Mouse (Mus musculus): Measurements from ENCODE around the gene Mrgprf. TPM values are rescaled to one million over a fixed set of nuclear protein-coding genes. Genes with fewer than 3 reads are reported as not detected.

Gene Mrgprf
- total RNA-seq (2022) = 1 to 10 TPM; 1.7 to 2.9 (median 2.5) TPM

DNA sequence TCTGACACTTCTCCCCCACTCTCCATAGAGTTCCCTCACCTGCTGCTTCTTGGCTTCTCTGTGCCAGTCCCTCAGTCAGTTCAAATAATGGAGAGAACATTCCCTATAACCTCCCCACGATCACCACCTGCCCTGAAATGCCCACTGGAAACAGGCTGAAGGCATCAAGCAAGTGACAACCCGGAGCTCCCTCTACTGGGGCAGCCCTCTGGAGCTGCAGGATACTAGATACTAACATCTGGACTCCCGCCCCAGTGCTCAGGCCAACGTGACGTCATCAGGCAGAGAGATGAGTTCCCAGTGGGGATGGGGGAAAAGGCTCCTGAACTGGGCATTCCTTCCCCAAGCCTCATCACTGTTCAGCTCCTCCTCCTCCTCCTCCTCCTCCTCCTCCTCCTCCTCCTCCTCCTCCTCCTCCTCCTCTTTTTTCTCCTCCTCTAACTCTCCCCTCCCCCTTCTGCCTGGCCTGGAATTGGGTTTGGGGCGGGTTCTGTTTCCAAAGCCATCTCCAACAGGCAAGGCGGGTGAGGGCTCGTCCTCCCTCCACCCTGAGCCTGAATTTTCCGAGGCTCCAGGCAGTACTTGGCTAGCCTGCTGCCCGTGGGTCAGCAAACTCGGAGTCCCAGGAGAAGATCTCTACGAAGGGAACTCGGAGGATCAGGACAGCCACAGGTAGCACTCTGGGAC lies at the start of gene Mrgprf:
Gene Mrgprf, plus strand, starts transcription at position 508 of the 687 bp plus-strand sequence.
- DNase-seq (ENCODE audit: low spot score) = peak; percentile 82

DNA sequence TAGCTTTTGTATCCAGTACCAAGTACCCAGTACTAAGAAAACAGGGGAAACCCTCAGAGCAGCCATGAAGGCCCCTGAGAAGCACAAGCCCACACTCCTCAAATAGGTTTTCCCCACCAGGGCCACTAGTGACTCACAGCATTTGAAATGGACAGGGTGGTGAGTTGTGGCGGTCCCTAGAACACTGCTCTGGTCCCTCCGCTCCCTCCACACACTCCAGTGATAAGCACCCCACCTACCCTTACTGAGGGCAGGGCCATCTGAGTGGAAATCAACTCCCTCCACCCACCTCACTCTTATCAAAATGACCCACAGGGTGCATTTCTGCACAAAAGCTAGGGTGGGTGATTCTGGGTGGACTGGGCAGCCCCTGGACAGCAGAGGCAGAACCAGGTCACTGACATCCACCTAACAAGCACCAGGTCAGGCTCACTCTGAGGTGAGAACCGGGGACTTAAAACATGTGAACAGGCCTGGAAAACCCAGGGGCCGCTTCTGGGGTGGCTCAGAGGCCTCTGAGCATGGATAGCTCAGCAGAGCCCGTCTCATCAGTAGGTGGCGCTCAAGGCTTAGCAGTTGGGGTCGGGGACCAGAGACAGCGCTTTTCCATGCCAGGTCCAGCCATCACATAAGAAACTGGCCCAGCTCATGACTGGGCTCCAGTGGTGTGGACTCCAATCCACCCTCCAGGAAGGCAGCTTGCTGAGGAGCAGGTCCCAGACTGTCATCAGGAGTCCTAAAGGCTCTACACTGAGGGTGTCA lies 47.7 kb upstream of the Mrgprf start:
- peak; percentile 75 for DNase-seq (ENCODE audit: low spot score)

DNA sequence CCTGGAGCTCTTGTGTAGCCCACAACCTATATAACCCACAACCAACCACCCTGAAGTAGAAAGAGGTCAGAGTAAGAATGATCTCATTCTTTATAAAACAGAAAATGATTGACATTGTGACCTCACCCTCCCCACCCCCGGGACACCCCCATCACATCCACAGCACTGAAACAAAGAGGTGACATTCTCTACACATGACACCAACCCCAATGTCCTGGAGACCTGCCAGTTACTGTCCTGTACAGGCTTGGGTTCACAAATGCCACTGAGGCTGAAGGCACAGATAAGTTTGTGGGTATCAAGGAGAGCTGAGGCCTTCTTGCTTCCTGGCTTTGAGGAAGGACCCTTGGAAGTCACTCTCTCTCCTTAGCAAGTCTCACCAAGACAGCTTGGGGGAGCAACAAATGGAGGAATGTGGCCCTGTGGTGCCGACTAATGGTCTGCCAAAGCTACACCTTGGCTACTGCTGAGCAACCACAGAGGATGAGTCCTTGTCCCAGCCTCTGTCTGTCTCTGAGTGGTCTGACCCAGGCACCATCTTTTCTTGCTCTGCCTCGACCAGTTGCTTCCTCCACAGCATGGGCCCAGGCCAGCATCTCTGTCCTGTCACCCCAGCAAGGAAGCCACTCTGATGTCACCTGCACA lies 46.5 kb upstream of the Mrgprf start:
- no peak for DNase-seq (ENCODE audit: low spot score)

GRCm38 (mm10) chr7:145256092-145256491 lies 44.5 kb upstream of the Mrgprf start:
- DNase-seq (ENCODE audit: low spot score) = no peak

DNA sequence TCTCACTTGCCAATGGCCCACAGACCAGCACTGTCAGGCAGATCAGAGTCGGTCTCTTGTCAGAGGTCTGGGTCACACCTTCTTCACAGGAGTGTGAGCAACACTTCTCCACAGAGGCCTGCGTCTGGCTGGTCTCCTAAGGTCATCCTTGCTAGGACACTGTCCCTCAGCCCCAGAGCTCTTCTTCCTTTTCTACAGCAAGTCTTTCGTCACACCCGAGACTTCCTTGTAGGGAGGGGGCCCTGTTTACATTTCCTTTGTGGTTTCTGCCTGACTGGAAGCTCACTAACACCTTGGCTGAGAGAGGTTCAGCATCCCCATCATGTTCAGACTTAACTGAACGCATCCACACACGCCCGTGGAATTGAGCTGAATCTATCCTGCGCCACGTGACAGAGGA lies 36.4 kb upstream of the Mrgprf start:
- DNase-seq (ENCODE audit: low spot score) = no peak

GRCm38 (mm10) chr7:145266011-145266410 lies 34.6 kb upstream of the Mrgprf start:
- peak; percentile 63 for DNase-seq (ENCODE audit: low spot score)

DNA sequence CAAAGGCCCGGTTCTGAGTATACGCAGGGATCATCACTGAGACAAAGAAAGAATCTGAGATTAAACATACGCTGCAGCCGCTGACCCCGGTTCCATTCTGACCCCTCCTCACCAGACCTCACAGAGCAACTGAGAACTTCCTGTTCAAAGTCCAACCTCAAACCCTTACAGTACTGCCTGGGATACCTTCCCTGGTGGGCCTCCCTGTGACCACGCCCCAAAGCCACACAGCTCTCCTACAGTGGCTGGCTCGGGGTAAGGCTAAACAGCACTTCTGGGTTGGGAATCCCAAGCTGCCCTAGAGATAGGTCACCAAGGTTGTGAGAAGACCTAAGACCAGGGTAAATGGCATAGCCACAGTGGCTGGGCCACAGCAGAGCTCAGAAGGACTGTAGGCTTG lies 31.7 kb upstream of the Mrgprf start:
- DNase-seq (ENCODE audit: low spot score) = no peak

- DNase-seq (ENCODE audit: low spot score) = no peak
These were observed 29.7 kb upstream of the Mrgprf start for GRCm38 (mm10) chr7:145270955-145271354.

GRCm38 (mm10) chr7:145275488-145275887 lies 25.1 kb upstream of the Mrgprf start:
- DNase-seq (ENCODE audit: low spot score) = no peak

DNA sequence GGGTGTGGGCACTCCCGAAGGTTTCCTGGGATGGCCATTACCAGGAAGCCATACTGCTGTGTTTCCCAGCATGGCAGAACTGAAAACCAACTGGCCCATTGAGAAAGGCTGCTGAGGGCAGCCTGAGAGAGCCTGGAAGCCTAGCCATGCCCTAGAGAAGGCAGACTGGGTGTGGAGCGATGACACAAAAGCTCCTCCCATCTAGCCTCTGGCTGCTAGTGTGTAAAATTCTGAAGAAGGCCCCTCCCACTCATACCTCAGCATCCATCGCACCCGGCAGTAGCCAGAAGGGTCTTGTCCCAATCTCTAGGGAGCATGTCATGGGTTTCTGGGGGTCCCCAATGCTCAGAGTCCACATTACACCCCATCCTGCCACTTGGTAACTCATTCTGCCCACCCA lies 19.2 kb upstream of the Mrgprf start:
- DNase-seq (ENCODE audit: low spot score) = no peak

DNA sequence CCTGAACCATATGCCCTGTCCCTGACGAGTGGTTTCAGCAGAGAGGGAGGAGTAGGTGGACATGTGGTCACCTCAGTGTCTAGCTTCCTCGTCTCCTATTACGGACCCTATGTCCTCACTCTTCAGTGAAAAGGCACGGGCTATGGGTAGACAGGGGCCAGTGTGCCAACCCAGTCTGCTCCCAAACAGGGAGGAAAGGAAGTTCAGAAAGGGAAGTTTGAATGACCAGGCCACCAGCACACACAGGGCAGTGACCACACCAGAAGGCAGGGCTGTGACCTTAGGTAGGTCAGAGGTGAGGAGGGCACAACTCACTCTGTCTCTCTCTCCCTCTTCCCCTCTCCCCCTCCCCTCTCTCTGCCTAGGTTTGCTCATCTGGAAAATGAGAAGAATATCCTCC lies 17.6 kb upstream of the Mrgprf start:
- no peak for DNase-seq (ENCODE audit: low spot score)

- DNase-seq (ENCODE audit: low spot score) = peak; percentile 94
These were observed 17.0 kb upstream of the Mrgprf start, which contains the start of gene Tpcn2 for GRCm38 (mm10) chr7:145283487-145284187. Gene Tpcn2, minus strand, starts transcription at chr7:145284011.

GRCm38 (mm10) chr7:145284293-145284692 lies 16.3 kb upstream of the Mrgprf start:
- no peak for DNase-seq (ENCODE audit: low spot score)

DNA sequence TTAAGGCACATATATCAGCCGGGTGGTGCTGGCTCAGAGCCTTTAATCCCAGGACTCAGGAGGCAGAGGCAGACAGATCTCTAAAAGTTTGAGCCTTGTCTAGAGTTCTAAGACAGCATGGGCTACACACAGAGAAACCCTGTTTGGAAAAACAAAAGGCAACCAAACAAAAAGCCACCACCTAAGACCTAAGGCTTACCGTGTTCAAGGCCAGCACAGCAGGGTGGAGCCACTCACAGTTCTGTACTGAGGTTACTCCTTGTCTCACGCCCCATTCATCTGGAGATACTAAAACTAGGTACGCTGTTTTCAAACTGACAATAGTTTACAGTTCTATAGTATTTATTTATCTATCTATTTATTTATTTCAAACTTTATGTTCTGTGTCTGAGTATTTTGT lies 15.2 kb upstream of the Mrgprf start:
- DNase-seq (ENCODE audit: low spot score) = no peak

DNA sequence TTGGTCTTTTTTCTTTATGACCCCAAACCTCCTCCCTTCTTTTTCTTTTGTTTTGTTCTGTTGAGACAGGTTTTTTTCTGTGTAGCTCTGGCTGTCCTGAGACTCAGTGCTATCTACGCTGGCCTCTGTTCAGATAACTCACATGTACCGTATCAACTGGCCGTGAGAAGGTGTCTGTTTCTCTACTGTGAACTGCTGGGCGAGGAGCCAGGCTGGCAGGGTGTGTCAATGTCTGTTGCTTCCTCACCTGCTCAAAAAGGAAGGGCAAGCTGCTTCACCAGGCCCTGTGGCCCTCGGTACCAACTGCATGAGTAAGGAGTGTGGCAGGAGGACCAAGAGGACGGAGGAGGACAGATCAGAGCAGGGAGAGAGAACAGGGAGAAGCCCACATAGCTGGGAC lies 13.2 kb upstream of the Mrgprf start:
- no peak for DNase-seq (ENCODE audit: low spot score)

DNA sequence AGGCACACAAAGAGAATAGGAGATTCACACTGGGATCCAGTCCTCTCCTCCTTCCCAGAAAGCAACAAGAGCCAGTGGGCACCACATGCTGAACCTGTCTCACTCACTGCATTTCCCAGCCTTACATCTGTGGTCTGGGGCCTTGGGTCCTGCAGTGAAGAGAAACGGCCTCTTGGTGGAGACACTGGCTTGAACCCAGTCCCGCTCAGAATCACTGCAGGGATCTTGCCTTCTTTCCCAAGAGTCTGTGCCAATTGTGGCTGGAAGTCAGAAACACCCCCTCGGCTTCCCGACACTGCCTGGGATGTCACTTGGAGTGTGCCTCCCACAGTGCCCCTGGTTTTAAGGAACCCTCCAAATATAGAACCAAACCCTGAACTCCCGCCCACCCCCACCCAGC lies 11.3 kb upstream of the Mrgprf start:
- DNase-seq (ENCODE audit: low spot score) = no peak

DNA sequence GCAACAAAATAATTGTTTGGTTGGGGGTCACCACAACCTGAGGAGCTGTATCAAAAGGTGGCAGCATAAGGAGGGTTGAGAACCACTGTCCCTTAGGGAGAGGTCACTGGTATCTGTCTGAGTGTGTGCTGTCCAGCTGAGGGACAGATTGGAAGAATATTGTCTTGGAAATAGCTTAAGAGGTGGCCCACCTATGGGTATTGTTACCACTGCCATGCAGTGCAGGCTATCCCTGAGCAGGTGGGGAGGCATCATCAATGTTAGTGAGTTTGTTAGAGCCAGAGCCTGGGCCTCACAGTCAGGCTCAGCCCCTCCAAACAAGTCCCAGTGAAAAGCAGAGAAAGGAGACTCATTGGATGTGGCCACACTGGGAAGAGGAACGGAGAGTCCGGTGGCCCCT lies 8.8 kb upstream of the Mrgprf start:
- no peak for DNase-seq (ENCODE audit: low spot score)

- DNase-seq (ENCODE audit: low spot score) = no peak
These were observed 7.9 kb upstream of the Mrgprf start for GRCm38 (mm10) chr7:145292726-145293125.

DNA sequence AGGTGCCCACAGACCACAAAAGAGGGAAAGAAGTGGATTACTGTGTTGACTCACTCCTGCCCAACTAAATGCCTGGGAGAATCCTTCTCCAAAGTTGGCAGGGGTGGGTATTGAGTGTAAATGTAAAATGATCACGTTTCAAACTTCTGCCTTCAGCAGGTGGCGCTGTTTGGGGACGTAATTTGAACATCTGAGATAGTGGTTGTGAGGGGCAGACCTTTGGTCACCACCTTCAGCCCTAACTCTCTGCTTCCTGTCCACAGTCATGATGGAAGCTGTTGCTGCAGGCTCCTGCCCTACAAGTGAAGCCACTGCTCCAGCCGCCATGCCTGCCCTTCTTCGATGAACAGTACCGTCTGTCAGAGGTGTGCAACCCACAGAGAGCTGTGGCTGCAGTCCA lies 6.8 kb upstream of the Mrgprf start:
- DNase-seq (ENCODE audit: low spot score) = no peak

DNA sequence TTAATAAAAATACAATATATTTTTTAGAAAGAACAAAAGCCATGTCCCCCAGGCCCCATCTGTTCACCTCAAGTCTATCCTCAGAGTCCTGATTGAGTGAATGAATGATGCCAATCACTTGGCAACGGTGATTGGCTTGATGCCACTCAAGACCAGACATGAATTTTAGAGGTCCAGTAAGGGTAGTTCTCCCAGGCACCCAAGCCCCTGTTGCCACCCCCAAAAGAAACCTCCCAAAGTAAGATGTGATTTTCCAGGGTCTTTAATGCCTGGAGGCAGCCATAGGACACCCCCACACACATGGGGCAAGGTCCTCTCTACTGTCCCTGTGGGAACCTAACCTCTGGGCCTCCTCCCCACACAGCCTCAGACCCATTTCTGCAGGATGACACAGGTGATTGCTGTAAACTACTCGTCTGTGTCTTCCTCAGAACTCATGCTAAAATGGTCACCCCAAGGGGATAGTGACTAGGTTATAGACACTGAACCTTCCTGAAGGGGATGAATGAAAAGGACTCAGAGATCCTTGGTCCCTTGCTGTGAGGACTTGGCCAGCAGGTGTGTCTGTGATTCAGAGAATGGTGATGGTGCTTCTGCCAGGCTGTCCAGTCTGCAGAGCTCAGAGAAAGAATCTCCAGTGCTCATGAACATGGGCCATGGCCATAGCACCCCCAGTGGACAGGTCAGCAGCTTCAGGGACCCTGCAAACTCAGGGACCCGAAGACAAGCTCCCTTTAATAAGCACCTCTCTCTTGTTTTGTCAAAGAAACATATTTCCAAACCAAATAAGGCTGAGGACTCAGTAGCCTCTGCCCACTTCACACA lies 1.8 kb upstream of the Mrgprf start:
- DNase-seq (ENCODE audit: low spot score) = no peak

Data from heart, adult 8-10 months (tissue).